Mouse (Mus musculus): Measurements from ENCODE around the gene Nubp2.
A peak's percentile ranks its signal among the peaks of the same experiment; 100 is the strongest.

GRCm38 (mm10) chr17:24894995-24895547, 8.9 kb upstream of the Nubp2 start, which contains the start of the genes Eme2 and Mrps34:
- peak; percentile 66 for TF ChIP-seq POLR2A (IDR thresholded peaks at IDR 0.05; ENCODE audit: low read depth, low read length)
- TF ChIP-seq CTCF (conservative IDR thresholded peaks at IDR 0.05; ENCODE audit: insufficient read depth, insufficient read length, low read depth, low read length) = no peak
